Mouse (Mus musculus) CH12.LX (cell line): Measurements from ENCODE around the gene Hdac9.

Experiments used
- CTCF ChIP-seq, 2 experiments: IDR thresholded peaks in 1 of 2; conservative IDR thresholded peaks in 1 of 2; 2 replicates each; pipeline ENCODE4 v1.5.1; 2011 to 2012; ENCODE audit warnings: low read depth in 2 of 2, low read length in 2 of 2, improper control_type of control experiment in 1 of 2, inconsistent platforms in 1 of 2, mild to moderate bottlenecking in 1 of 2, moderate library complexity in 1 of 2
- MAFK ChIP-seq: IDR thresholded peaks from 2 replicates; pipeline ENCODE4 v1.6.1; 2011; ENCODE audit warnings: low read length, improper control_type of control experiment; ENCODE audit not compliant: insufficient replicate concordance
- MAX ChIP-seq: IDR thresholded peaks from 2 replicates; pipeline ENCODE4 v1.6.1; 2011; ENCODE audit warnings: low read length, improper control_type of control experiment
- NRF1 ChIP-seq: IDR thresholded peaks from 2 replicates; pipeline ENCODE4 v1.6.1; 2014; ENCODE audit warnings: low read depth, mild to moderate bottlenecking, inconsistent platforms, low read length, improper control_type of control experiment, moderate library complexity
- POLR2A ChIP-seq: IDR thresholded peaks from 2 replicates; pipeline ENCODE4 v1.6.1; 2011; ENCODE audit warnings: low read depth, mild to moderate bottlenecking, improper control_type of control experiment, low read length
- SMC3 ChIP-seq: IDR thresholded peaks from 2 replicates; pipeline ENCODE4 v1.6.1; 2011; ENCODE audit warnings: low read depth, low read length, improper control_type of control experiment
- TBP ChIP-seq: conservative IDR thresholded peaks from 2 replicates; pipeline ENCODE4 v1.6.1; 2011; ENCODE audit warnings: low read depth, low read length, improper control_type of control experiment
- ZNF384 ChIP-seq: IDR thresholded peaks from 2 replicates; pipeline ENCODE4 v1.6.1; 2012; ENCODE audit warnings: low read depth, low read length, improper control_type of control experiment, inconsistent platforms

DNA sequence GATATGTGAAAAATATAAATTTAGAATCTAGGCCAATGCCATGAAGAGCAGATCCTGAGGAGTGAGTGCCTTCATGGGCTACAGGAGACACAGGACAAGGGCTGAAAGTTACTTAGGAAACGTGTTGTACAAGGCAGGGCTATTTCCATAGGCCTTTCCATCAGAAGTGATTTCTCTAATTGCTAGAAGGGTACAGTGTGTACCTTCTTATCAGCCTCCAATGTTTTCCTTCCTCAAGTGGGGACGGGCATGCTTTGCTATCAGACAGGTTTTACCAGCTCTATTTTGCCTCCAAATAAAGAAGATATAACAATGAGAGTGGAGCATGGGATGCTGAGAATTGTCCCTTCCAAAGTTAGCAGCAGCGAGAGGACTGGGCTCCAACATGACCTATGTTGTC is 81.4 kb downstream of the Hdac9 start:
- TF ChIP-seq TBP (no peak), POLR2A (no peak), ZNF384 (no peak), SMC3 (no peak), NRF1 (no peak), CTCF (conservative IDR thresholded peaks at IDR 0.05 in 1 of 2, IDR thresholded peaks at IDR 0.05 in 1 of 2; ENCODE audit: low read depth in 2 of 2, low read length in 2 of 2) (no peak), MAX (no peak), MAFK (no peak)
